Mouse (Mus musculus) brain, adult 2 months (tissue): ENCODE data around the gene Sstr1.

Experiments
- DNase-seq: peaks from one replicate; pipeline ENCODE4 v3.0.0; 2011; ENCODE audit warnings: low read depth, low spot score

Gene Sstr1

DNA sequence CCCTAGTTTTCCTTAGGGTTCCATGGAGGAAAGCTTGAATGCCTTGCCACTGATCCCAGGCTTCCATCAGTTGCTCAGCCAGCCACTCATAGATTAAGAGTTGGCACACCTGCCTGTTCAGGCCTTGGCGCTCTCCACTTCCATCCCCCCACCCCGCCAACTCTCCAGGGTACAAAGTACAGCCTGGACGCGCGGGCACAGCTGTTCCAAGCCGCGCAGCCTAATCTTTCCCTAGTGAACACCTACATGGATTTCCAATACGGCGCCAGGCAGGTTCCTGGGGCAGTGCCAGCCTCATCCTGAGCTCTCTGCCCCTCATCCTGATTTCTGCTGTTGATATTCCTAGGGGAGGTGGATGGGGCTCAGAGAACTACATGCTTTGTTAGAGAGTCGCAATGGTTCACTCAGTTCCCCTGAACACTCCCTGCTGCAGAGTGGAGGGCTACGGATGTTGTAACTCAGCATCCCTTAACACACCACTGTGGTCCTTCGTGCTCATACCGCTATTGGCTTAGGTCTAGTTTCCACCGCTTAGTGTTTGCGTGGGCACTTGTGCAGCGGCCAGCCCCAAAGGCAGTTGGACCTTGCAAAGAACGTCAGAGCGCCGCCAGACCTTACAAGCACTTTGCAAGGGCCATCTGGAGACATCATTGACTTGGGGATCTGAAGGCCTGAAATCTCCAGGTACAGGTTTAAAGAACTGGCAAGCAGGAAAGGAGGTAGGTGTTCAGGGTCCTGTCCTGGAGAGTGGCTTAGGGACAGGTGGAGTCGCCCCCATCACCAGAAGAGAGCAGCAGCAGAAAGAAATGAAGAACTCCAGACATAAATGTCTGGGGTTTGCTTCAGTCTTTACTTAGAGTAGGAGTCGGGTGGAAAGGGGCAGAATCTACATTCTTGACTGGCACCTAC, at the start of gene Sstr1:
Gene Sstr1, plus strand, starts transcription at position 610 of the 909 bp plus-strand sequence.
- DNase-seq: peak; percentile 55

DNA sequence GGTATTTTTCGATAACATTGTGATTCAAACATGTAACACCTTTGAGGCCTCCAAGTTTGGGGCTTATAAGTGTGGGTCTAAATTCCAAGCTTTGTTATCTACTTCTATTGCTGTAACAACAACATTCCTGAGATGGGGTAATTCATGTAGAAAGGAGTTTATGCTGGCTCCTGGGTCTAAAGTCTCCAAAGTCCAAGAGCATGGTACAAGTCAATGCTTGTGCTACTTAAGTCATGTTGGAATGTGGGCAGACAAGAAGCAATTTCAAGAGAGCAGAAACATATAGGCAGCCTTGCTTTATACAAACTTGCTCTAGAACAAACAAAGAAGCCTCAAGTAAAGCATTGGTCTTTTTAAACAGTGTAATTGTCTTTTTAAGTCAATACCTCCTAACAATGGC, 12.8 kb upstream of the Sstr1 start:
- DNase-seq: no peak

GRCm38 (mm10) chr12:58201190-58201589, 10.4 kb upstream of the Sstr1 start:
- DNase-seq: peak; percentile 43

DNA sequence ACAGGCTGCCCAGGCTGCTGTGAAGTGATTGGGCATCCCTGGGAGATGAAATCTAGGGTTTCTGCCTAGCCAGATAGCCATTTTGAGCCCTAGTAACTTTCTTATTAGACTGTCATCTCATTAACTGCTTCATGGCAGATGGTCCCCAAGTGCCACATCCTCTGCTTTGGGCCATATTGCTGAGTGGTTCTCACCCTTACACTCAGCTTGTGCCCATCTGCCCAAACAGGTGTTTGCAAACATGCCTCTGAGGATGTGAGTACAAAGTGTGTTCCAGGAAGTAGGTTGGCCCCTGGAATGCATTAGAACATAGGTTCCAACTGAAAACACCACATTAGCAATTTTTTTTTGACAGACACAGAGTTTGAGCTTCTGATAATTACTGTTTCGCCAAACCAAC, 3.6 kb upstream of the Sstr1 start:
- DNase-seq: no peak

- peak; percentile 68 for DNase-seq
These were observed 820 bp downstream of the Sstr1 start for GRCm38 (mm10) chr12:58212261-58212923.

GRCm38 (mm10) chr12:58212924-58213450, 1.4 kb downstream of the Sstr1 start:
- DNase-seq: peak; percentile 49

GRCm38 (mm10) chr12:58213451-58214288, 2.1 kb downstream of the Sstr1 start:
- peak; percentile 51 for DNase-seq

DNA sequence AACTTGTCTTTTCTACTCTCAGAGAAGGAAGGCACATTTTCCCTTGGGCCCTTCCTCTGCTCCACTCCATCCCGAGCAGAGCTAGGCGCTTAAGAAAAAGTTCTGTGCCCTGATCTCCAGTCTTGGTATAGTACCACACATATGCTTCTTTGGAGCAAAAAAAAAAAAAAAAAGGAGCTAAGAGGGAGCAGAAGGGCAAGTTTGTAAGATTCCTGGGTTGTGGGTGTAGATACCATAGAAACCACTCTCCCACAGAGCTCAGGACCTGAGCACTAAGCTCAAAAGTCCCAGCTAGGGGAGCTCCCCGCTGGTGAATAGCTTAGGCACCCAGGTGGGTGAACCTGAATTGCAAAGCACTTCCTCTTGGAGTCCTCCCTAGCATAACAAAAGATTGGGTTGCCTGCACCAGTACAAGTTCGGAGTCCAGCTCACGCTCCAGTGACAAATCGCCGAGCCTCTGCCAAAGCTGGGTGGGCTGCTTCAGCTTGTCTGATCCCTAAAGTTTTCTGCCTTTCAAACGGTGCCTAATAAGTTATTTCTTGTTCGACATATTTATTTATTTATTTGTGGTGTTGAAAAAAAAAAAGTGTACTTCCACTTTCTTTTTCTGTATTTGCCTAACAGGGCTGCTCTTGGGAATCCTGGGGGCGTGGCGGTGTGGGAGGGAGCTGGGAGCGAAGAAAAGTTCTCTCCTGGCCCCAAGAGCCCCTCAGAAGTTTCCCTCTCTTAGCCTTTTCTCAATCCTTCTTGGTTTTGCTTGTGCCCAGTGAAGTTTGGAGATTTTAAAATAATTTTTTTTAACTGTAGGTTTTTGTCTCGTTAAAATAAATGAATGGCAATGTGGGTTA, 2.9 kb downstream of the Sstr1 start:
- DNase-seq: peak; percentile 22

DNA sequence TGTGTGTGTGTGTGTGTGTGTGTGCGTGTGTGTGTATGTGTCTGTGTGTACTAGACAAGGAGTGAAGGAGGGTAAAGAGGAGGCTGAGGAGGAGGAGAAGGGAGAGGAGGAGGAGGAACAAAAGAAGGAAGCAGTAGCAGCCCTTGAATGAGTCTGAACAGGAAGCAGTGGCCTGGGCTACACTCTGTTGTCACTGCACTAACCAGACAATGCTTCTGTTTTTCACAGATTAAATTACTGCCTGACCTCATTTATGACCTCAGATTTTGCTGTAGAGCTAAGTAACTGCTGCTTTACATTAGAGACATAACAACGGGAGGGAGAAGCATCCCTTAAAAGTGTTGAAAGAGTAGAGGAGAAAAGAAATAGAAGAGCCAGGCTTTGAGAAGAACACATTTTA, 4.6 kb downstream of the Sstr1 start:
- no peak for DNase-seq

DNA sequence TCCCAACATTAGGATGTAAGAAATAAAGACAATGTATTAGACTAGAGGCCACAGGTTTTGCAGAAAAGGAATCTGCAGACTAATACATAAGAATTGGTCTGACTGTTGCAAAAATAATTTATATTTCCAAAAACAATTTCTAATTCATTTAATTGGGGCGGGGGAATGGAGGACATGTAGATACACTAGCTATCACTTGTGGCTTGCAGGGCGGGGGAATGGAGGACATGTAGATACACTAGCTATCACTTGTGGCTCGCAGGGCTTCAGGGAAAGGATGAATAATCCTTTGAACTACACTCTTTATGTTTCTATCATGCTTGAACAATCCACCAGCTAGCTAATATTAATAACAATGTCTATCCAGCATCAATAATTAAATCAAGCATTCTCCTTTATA, 7.5 kb downstream of the Sstr1 start:
- no peak for DNase-seq

GRCm38 (mm10) chr12:58225644-58226043, 14.1 kb downstream of the Sstr1 start:
- DNase-seq: no peak

DNA sequence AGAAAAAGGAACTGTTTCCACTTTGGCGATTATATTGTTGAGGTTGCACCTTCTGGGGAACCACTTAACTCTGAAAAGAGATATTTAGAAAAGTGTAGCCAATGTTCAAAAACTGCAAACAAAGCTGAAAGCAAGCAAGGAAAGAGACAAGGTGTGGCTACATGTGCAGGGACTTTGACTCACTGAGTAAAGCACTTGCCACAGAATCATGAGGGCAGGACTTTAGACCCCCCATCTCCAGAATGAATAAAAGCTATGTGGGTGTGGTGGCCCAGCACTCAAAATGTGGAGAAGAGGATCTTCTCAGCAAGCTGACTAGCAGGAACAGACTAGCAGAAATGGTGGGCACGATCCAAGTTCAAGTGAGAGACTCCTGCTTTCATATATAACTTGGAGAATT, 20.9 kb downstream of the Sstr1 start:
- DNase-seq: no peak

GRCm38 (mm10) chr12:58251901-58252300, 40.3 kb downstream of the Sstr1 start:
- DNase-seq: no peak
